Mouse (Mus musculus): ENCODE data around the gene Lgals7. TPM values are rescaled to one million over a fixed set of nuclear protein-coding genes. Genes with fewer than 3 reads are reported as not detected.

The Lgals7 gene
- total RNA-seq (2021): not detected

- DNase-seq (ENCODE audit: low spot score in 2 of 2): no peak
- intact Hi-C loops (cut with DNase I): no loop called here
Observed at GRCm38 (mm10) chr7:28863540-28863939, at the start of gene Lgals7. Gene Lgals7, plus strand, starts transcription at chr7:28863853.

- intact Hi-C loops (cut with DNase I): loop anchor here (5.0 kb wide), 1 partner anchor 148 kb away; the partner anchor contains the start of gene Actn4
Observed at GRCm38 (mm10) chr7:28814306-28815034, 49.2 kb upstream of the Lgals7 start.

GRCm38 (mm10) chr7:28815230-28815629, 48.4 kb upstream of the Lgals7 start:
- no peak for DNase-seq (ENCODE audit: low spot score in 2 of 2)
- intact Hi-C loops (cut with DNase I): no loop called here

More at GRCm38 (mm10) chr7:28814306-28815034, 49.2 kb upstream of the Lgals7 start:
- DNase-seq (ENCODE audit: low spot score in 2 of 2): no peak

GRCm38 (mm10) chr7:28816201-28816600, 47.5 kb upstream of the Lgals7 start:
- intact Hi-C loops (cut with DNase I): no loop called here
- no peak for DNase-seq (ENCODE audit: low spot score in 2 of 2)

GRCm38 (mm10) chr7:28816920-28817319, 46.7 kb upstream of the Lgals7 start:
- intact Hi-C loops (cut with DNase I): no loop called here
- no peak for DNase-seq (ENCODE audit: low spot score in 2 of 2)

GRCm38 (mm10) chr7:28817524-28817923, 46.1 kb upstream of the Lgals7 start:
- no peak for DNase-seq (ENCODE audit: low spot score in 2 of 2)
- intact Hi-C loops (cut with DNase I): no loop called here

GRCm38 (mm10) chr7:28817957-28818356, 45.7 kb upstream of the Lgals7 start:
- DNase-seq (ENCODE audit: low spot score in 2 of 2): no peak
- intact Hi-C loops (cut with DNase I): no loop called here

GRCm38 (mm10) chr7:28818436-28818835, 45.2 kb upstream of the Lgals7 start:
- no peak for DNase-seq (ENCODE audit: low spot score in 2 of 2)
- intact Hi-C loops (cut with DNase I): no loop called here

- intact Hi-C loops (cut with DNase I): no loop called here
- no peak for DNase-seq (ENCODE audit: low spot score in 2 of 2)
Observed at GRCm38 (mm10) chr7:28818861-28819452, 44.7 kb upstream of the Lgals7 start.

GRCm38 (mm10) chr7:28819571-28819970, 44.1 kb upstream of the Lgals7 start:
- no peak for DNase-seq (ENCODE audit: low spot score in 2 of 2)
- intact Hi-C loops (cut with DNase I): no loop called here

- intact Hi-C loops (cut with DNase I): no loop called here
- DNase-seq (ENCODE audit: low spot score in 2 of 2): no peak
Observed at GRCm38 (mm10) chr7:28820358-28821260, 43.0 kb upstream of the Lgals7 start.

GRCm38 (mm10) chr7:28821261-28821831, 42.3 kb upstream of the Lgals7 start:
- peak; percentile 57 to 63 for DNase-seq (ENCODE audit: low spot score in 2 of 2)
- intact Hi-C loops (cut with DNase I): no loop called here

GRCm38 (mm10) chr7:28822556-28822955, 41.1 kb upstream of the Lgals7 start:
- intact Hi-C loops (cut with DNase I): no loop called here
- no peak for DNase-seq (ENCODE audit: low spot score in 2 of 2)

- intact Hi-C loops (cut with DNase I): no loop called here
- no peak for DNase-seq (ENCODE audit: low spot score in 2 of 2)
Observed at GRCm38 (mm10) chr7:28822993-28823903, 40.4 kb upstream of the Lgals7 start.

- intact Hi-C loops (cut with DNase I): loop anchor here (2.0 kb wide), 1 partner anchor 13 kb away; no protein-coding TSS in a partner anchor
- DNase-seq (ENCODE audit: low spot score in 2 of 2): no peak
Observed at GRCm38 (mm10) chr7:28823932-28824331, 39.7 kb upstream of the Lgals7 start.

GRCm38 (mm10) chr7:28824941-28825685, 38.5 kb upstream of the Lgals7 start, which contains the start of gene Ech1:
Gene Ech1, plus strand, starts transcription at chr7:28825217.
- peak; percentile 84 to 88 for DNase-seq (ENCODE audit: low spot score in 2 of 2)
- intact Hi-C loops (cut with DNase I): loop anchor here (2.0 kb wide), 1 partner anchor 14 kb away; no protein-coding TSS in a partner anchor

GRCm38 (mm10) chr7:28825686-28826401, 37.8 kb upstream of the Lgals7 start:
- intact Hi-C loops (cut with DNase I): loop anchor here (2.0 kb wide), 3 partner anchors 15 to 41 kb away; no protein-coding TSS in a partner anchor
- no peak for DNase-seq (ENCODE audit: low spot score in 2 of 2)

Measured in left cerebral cortex, postnatal 36 days (tissue).